14 mouse cellular contexts compared by ENCODE assay signal in the genomic region with DNA sequence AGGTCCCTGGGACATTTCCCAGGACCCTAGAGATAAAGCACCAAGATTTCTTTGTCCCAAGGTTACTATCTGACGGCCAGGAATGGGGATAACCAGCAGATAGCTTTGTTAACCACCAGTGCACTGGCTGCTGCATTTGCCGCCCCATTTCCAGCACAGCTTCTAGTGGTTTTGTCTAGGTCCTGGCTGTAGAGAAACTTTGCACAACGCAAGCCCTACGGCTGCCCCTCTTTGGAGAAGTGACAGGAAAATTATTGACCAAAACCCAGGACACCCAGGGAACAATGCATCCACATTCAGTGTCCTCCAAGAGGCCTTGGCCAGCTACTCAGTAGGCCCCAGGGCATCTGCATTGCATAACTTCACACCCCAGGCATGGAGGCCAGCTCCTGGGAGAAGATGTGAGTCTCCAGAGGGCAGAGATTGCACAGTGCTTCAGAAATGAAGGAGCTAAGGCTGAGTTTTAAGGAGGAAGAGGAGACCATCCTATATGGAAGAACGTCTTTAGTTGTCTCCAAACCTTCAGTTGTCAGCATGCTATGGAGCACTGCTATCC. TPM values are rescaled to one million over a fixed set of nuclear protein-coding genes. Genes with fewer than 3 reads are reported as not detected.
A peak's percentile ranks its signal among the peaks of the same experiment; 100 is the strongest.
DNase-seq lines count a peak whose midpoint lies in the region; ATAC-seq lines count a peak whose summit lies in the region.
"Had no signal": no experiment of that assay in that cellular context is flagged by ENCODE, and none has a peak within 500 bp of the region (broad histone marks: within the 10 kb centered on the region; RNA-seq: fewer than 3 reads in every experiment).

No protein-coding gene starts in this region.

- H3K9ac ChIP-seq in heart, embryonic 13.5 days: peak overlapping the region; percentile 98
- H3K9ac ChIP-seq in forebrain, embryonic 15.5 days (replicated peaks): no peak overlapping the region
- H3K9ac ChIP-seq in midbrain, embryonic 12.5 days (replicated peaks): peak overlapping the region; percentile 78; the same call in 1 of the 2 replicates
- H3K9ac ChIP-seq: limb, embryonic 15.5 days had no signal

- H3K36me3 ChIP-seq in heart, embryonic 13.5 days: no peaks in the 10 kb centered on the region
- 0 out of 2 replicates have a peak, but pooled peaks cover 4% of the 10 kb centered on the region for H3K36me3 ChIP-seq in embryonic facial prominence, embryonic 10.5 days (replicated peaks)
- H3K36me3 ChIP-seq in forebrain, embryonic 15.5 days: no peaks in the 10 kb centered on the region
- no peaks in the 10 kb centered on the region for H3K36me3 ChIP-seq in midbrain, embryonic 12.5 days
- H3K36me3 ChIP-seq: limb, embryonic 15.5 days had no signal

- H3K9me3 ChIP-seq in heart, embryonic 13.5 days: no peaks in the 10 kb centered on the region
- no peaks in the 10 kb centered on the region for H3K9me3 ChIP-seq in embryonic facial prominence, embryonic 10.5 days
- no peaks in the 10 kb centered on the region for H3K9me3 ChIP-seq in forebrain, embryonic 15.5 days
- H3K9me3 ChIP-seq in midbrain, embryonic 12.5 days: no peaks in the 10 kb centered on the region
- H3K9me3 ChIP-seq: limb, embryonic 15.5 days had no signal

- ATAC-seq in heart, embryonic 13.5 days (ENCODE audit: extremely low read depth, insufficient number of reproducible peaks, low FRiP score, low TSS enrichment): no peak
- ATAC-seq in forebrain, embryonic 15.5 days (replicated peaks): no peak
- ATAC-seq in midbrain, embryonic 12.5 days (ENCODE audit: low FRiP score, low read depth): no peak
- ATAC-seq: Patski had no signal

- H3K27ac ChIP-seq in heart, embryonic 13.5 days (replicated peaks): peak overlapping the region; percentile 91
- H3K27ac ChIP-seq in embryonic facial prominence, embryonic 10.5 days (replicated peaks): peak overlapping the region; percentile 92
- H3K27ac ChIP-seq in forebrain, embryonic 15.5 days (replicated peaks): no peak overlapping the region
- 0 out of 2 replicates have a peak overlapping the region, but pooled peaks have one; percentile 25 for H3K27ac ChIP-seq in midbrain, embryonic 12.5 days (replicated peaks)

- H3K4me2 ChIP-seq in heart, embryonic 13.5 days: peak overlapping the region; percentile 86
- H3K4me2 ChIP-seq in forebrain, embryonic 15.5 days (replicated peaks): peak overlapping the region; percentile 64; the same call in 1 of the 2 replicates
- H3K4me2 ChIP-seq in midbrain, embryonic 12.5 days (replicated peaks): peak overlapping the region; percentile 64

- peaks cover 81% of the 10 kb centered on the region for H3K4me1 ChIP-seq in heart, embryonic 13.5 days
- H3K4me1 ChIP-seq in embryonic facial prominence, embryonic 10.5 days: peaks cover 77% of the 10 kb centered on the region
- peaks cover 44% of the 10 kb centered on the region for H3K4me1 ChIP-seq in forebrain, embryonic 15.5 days
- peaks cover 49% of the 10 kb centered on the region for H3K4me1 ChIP-seq in midbrain, embryonic 12.5 days

- no peaks in the 10 kb centered on the region for H3K27me3 ChIP-seq in heart, embryonic 13.5 days (replicated peaks)
- no peaks in the 10 kb centered on the region for H3K27me3 ChIP-seq in embryonic facial prominence, embryonic 10.5 days (replicated peaks; ENCODE audit: low read depth, poor library complexity, severe bottlenecking)
- no peaks in the 10 kb centered on the region for H3K27me3 ChIP-seq in forebrain, embryonic 15.5 days
- no peaks in the 10 kb centered on the region for H3K27me3 ChIP-seq in midbrain, embryonic 12.5 days
- H3K27me3 ChIP-seq: limb, embryonic 15.5 days; Patski had no signal

- 59% methylated on average over 5 of the region's 5 CpGs for WGBS in heart, embryonic 13.5 days
- WGBS in embryonic facial prominence, embryonic 10.5 days: 75% methylated on average over 5 of the region's 5 CpGs
- WGBS in forebrain, embryonic 15.5 days: 59% methylated on average over 5 of the region's 5 CpGs
- 73% methylated on average over 5 of the region's 5 CpGs for WGBS in midbrain, embryonic 12.5 days

- H3K4me3 ChIP-seq in heart, embryonic 13.5 days: peak overlapping the region; percentile 18; the same call in 1 of the 2 replicates
- peak overlapping the region; percentile 78 for H3K4me3 ChIP-seq in embryonic facial prominence, embryonic 10.5 days
- H3K4me3 ChIP-seq in forebrain, embryonic 15.5 days: peak overlapping the region; percentile 11; the same call in 1 of the 2 replicates
- H3K4me3 ChIP-seq in midbrain, embryonic 12.5 days: 0 out of 2 replicates have a peak overlapping the region, but pooled peaks have one; percentile 3
- H3K4me3 ChIP-seq: limb, embryonic 15.5 days had no signal

- DNase-seq in heart, adult 9 months (ENCODE audit: low spot score in 2 of 2): no peak
- no peak for DNase-seq in embryonic facial prominence, embryonic 10.5 days (ENCODE audit: low spot score)
- DNase-seq in left cerebral cortex, adult 18-20 months (ENCODE audit: low spot score in 2 of 2): no peak
- no peak for DNase-seq in layer of hippocampus, adult 8-10 months (ENCODE audit: low spot score in 2 of 2)
- no peak for DNase-seq in thymus, postnatal 14 days
- DNase-seq: cerebellum, adult 11-12 months; layer of hippocampus, postnatal 36 days; lung, postnatal 14 days; right cerebral cortex, adult 18-20 months had no signal

RNA-seq across cellular contexts. Expression of a gene that starts 3.2 kb away (rescaled TPM):
- polyA plus RNA-seq in heart, embryonic 13.5 days (2015; fragmentation: Nextera tagmentation; extraction: Ambion mirVana): 19.2 and 19.6 TPM in 2 replicates
- polyA plus RNA-seq in embryonic facial prominence, embryonic 10.5 days (2016; fragmentation: Nextera tagmentation; extraction: Ambion mirVana): 25.1 and 26.5 TPM in 2 replicates
- 20.8 and 21.1 TPM in 2 replicates for polyA plus RNA-seq in forebrain, embryonic 15.5 days (2015; fragmentation: Nextera tagmentation; extraction: Ambion mirVana)
- 19.4 and 21.0 TPM in 2 replicates for polyA plus RNA-seq in midbrain, embryonic 12.5 days (2016; fragmentation: Nextera tagmentation; extraction: Ambion mirVana)
- 10 to 100 TPM; 17.6 to 20.4 TPM for total RNA-seq in left cerebral cortex, adult 18-20 months (2021)
- total RNA-seq in layer of hippocampus, adult 8-10 months (2022): 10 to 100 TPM; 21.2 to 23.1 (median 22.6) TPM

Comparison
In these comparisons a context has a peak if more than half of its experiments do, and no peak if none do; other contexts are left out.
1. H3K4me3 ChIP-seq: peak in every context shown above with its lines; median percentile 78 in embryonic facial prominence, embryonic 10.5 days; 18 in heart, embryonic 13.5 days; 11 in forebrain, embryonic 15.5 days; 3 in midbrain, embryonic 12.5 days.